Mouse (Mus musculus) embryonic facial prominence, embryonic 12.5 days (tissue): ENCODE results near the gene Nkx2-5. TPM values are rescaled to one million over a fixed set of nuclear protein-coding genes. Genes with fewer than 3 reads are reported as not detected.

Experiments used
- ATAC-seq: fragments of 200-750 bp; cut with Nextera tagmentation; 2 replicates; pipeline ENCODE4 v1.8.0; 2017; ENCODE audit not compliant: insufficient number of reproducible peaks, insufficient read depth, low FRiP score, low TSS enrichment
- H3K27ac ChIP-seq: fragments of 300-500 bp; sonication (generic); 2 replicates; pipeline ENCODE4 v1.5.1; 2016; ENCODE audit warnings: mild to moderate bottlenecking
- H3K27me3 ChIP-seq: fragments of 300-500 bp; sonication (generic); 2 replicates; pipeline ENCODE4 v1.6.1; 2016; ENCODE audit warnings: mild to moderate bottlenecking, moderate library complexity
- H3K36me3 ChIP-seq: fragments of 300-500 bp; sonication (generic); 2 replicates; pipeline ENCODE4 v1.6.1; 2016; ENCODE audit warnings: mild to moderate bottlenecking
- H3K4me1 ChIP-seq: fragments of 300-500 bp; sonication (generic); 2 replicates; pipeline ENCODE4 v1.6.1; 2016
- H3K4me2 ChIP-seq: fragments of 300-500 bp; sonication (generic); replicated peaks from 2 replicates; pipeline ENCODE4 v1.6.1; 2016; ENCODE audit warnings: mild to moderate bottlenecking, moderate library complexity
- H3K4me3 ChIP-seq: fragments of 300-500 bp; sonication (generic); 2 replicates; pipeline ENCODE4 v1.5.1; 2016; ENCODE audit warnings: mild to moderate bottlenecking
- H3K9ac ChIP-seq: fragments of 300-500 bp; sonication (generic); 2 replicates; pipeline ENCODE4 v1.6.1; 2016; ENCODE audit warnings: mild to moderate bottlenecking, moderate library complexity
- H3K9me3 ChIP-seq: fragments of 300-500 bp; sonication (generic); 2 replicates; pipeline ENCODE4 v1.6.1; 2016; ENCODE audit warnings: mild to moderate bottlenecking, moderate library complexity
- WGBS: fragments of 180-500 bp; shearing (Covaris S2); methylation state at CpG from one replicate; pipeline ENCODE4 v1.1.7; 2016; 5-methylcytosine and 5-hydroxymethylcytosine counted together
- polyA plus RNA-seq: library from polyadenylated mRNA; unstranded; fragments of >200 nt; fragmentation: Nextera tagmentation; extraction: Ambion mirVana; gene quantifications from 2 replicates; pipeline ENCODE4 v1.2.1, GENCODE M21; 2016

Gene Nkx2-5
- polyA plus RNA-seq, 1 experiment from 2014 or later = 3.1 TPM

DNA sequence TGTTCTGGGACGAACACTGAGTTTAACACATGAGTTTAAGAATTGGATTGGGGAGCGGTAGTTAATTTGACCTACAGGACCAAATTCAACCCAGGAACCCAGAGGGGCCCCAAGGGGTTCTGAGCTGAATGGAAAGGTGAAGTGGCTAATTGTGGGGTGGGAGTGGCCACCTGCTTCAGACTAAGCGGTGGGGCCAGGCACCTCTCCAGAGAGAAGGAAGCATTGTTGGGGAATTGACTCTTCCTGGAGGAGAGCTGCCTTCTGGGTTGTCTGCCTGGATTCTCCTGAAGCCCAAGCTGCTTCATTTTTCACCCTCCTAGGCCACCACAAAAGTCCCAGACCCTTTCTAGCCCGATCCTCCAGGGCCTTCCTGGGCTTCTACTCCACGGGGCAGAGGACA lies 2.8 kb downstream of the Nkx2-5 start:
- no peak overlapping the region for H3K27ac ChIP-seq
- peaks cover 90% of the 10 kb centered on the region for H3K27me3 ChIP-seq
- 2% methylated on average over 5 of the region's 5 CpGs for WGBS
- H3K4me1 ChIP-seq = peaks cover 4% of the 10 kb centered on the region; the same call in 1 of the 2 replicates
- ATAC-seq = no peak
- no peak overlapping the region for H3K9ac ChIP-seq
- H3K9me3 ChIP-seq = no peaks in the 10 kb centered on the region
- no peak overlapping the region for H3K4me2 ChIP-seq
- H3K36me3 ChIP-seq = no peaks in the 10 kb centered on the region
- H3K4me3 ChIP-seq = no peak overlapping the region

GRCm38 (mm10) chr17:26840922-26841731 lies 3.7 kb downstream of the Nkx2-5 start:
- WGBS = under 1% methylated on average over 48 of the region's 48 CpGs
- no peak for ATAC-seq

DNA sequence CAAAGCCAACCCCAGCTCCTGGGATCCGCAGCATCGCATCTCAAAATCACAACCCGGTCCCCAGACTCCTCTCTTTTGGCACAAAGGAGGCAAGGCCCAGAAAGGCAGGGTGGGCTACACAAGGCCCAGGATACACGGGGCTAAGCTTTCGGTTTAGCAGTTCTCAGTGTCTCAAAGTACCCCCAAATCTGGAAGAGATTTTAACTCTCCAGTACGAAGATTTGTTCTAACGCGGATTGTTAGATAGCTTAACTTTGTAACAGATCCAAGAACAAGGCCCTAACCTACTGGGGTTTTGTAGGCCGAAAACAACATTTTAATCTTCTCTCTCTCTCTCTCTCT lies 4.4 kb downstream of the Nkx2-5 start:
- WGBS = 3% methylated on average over 9 of the region's 9 CpGs
- Histone ChIP-seq H3K27me3 (peaks cover 98% of the 10 kb centered on the region), H3K9me3 (no peaks in the 10 kb centered on the region), H3K36me3 (no peaks in the 10 kb centered on the region), H3K4me3 (0 out of 2 replicates have a peak overlapping the region, but pooled peaks have one; percentile 10), H3K9ac (no peak overlapping the region), H3K4me2 (no peak overlapping the region), H3K4me1 (peaks cover 4% of the 10 kb centered on the region; the same call in 1 of the 2 replicates), H3K27ac (no peak overlapping the region)
- no peak for ATAC-seq

More at GRCm38 (mm10) chr17:26840922-26841731, 3.7 kb downstream of the Nkx2-5 start:
- Histone ChIP-seq H3K9me3 (no peaks in the 10 kb centered on the region), H3K27ac (no peak overlapping the region), H3K4me2 (peak overlapping the region; percentile 19), H3K4me3 (peak overlapping the region; percentile 19), H3K9ac (peak overlapping the region; percentile 19; the same call in 1 of the 2 replicates), H3K36me3 (no peaks in the 10 kb centered on the region), H3K4me1 (peaks cover 4% of the 10 kb centered on the region; the same call in 1 of the 2 replicates), H3K27me3 (peaks cover 97% of the 10 kb centered on the region)

GRCm38 (mm10) chr17:26839718-26840438 lies 4.9 kb downstream of the Nkx2-5 start:
- peak overlapping the region; percentile 30 for H3K4me2 ChIP-seq
- no peak for ATAC-seq

GRCm38 (mm10) chr17:26838911-26839717 lies 5.7 kb downstream of the Nkx2-5 start:
- no peak for ATAC-seq
- peaks cover 100% of the 10 kb centered on the region for H3K27me3 ChIP-seq
- no peaks in the 10 kb centered on the region for H3K36me3 ChIP-seq
- H3K27ac ChIP-seq = no peak overlapping the region
- peak overlapping the region; percentile 23 for H3K4me3 ChIP-seq
- peak overlapping the region; percentile 30 for H3K4me2 ChIP-seq
- no peak overlapping the region for H3K9ac ChIP-seq
- no peaks in the 10 kb centered on the region for H3K9me3 ChIP-seq
- peaks cover 4% of the 10 kb centered on the region; the same call in 1 of the 2 replicates for H3K4me1 ChIP-seq
- WGBS = under 1% methylated on average over 80 of the region's 87 CpGs

More at GRCm38 (mm10) chr17:26839718-26840438, 4.9 kb downstream of the Nkx2-5 start:
- Histone ChIP-seq H3K9ac (no peak overlapping the region), H3K36me3 (no peaks in the 10 kb centered on the region), H3K27me3 (peaks cover 99% of the 10 kb centered on the region), H3K27ac (no peak overlapping the region), H3K4me3 (peak overlapping the region; percentile 23), H3K9me3 (no peaks in the 10 kb centered on the region), H3K4me1 (peaks cover 4% of the 10 kb centered on the region; the same call in 1 of the 2 replicates)
- 1% methylated on average over 26 of the region's 26 CpGs for WGBS

GRCm38 (mm10) chr17:26838191-26838910 lies 6.5 kb downstream of the Nkx2-5 start:
- no peaks in the 10 kb centered on the region for H3K9me3 ChIP-seq
- no peak overlapping the region for H3K4me2 ChIP-seq
- WGBS = 2% methylated on average over 36 of the region's 37 CpGs
- H3K4me3 ChIP-seq = peak overlapping the region; percentile 23; the same call in 1 of the 2 replicates
- no peak overlapping the region for H3K27ac ChIP-seq
- H3K4me1 ChIP-seq = peaks cover 4% of the 10 kb centered on the region; the same call in 1 of the 2 replicates
- no peaks in the 10 kb centered on the region for H3K36me3 ChIP-seq
- H3K9ac ChIP-seq = no peak overlapping the region
- ATAC-seq = no peak
- H3K27me3 ChIP-seq = peaks cover 98% of the 10 kb centered on the region

DNA sequence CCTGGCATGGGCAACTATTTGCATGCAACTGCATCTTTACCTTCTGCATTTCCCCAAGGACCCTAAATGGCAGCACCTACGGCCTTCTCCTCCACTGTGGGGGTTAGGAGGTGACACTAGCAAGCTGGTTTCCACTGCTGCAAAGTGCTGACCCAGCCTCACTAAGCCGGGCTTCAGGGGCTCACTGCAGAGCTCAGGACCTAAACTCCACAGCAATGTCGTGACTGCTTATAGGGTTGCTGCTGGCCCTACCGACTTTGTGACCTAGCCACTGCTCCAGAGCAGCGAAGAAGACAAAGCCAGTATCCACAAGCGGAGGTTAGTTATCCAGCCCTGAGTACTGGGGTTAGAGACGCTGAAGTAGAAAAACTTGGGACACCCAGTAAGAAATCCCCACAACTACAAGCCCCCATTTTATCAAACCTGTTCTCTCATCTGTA lies 7.2 kb downstream of the Nkx2-5 start:
- Histone ChIP-seq H3K4me2 (no peak overlapping the region), H3K4me3 (no peak overlapping the region), H3K9me3 (no peaks in the 10 kb centered on the region), H3K27me3 (peaks cover 90% of the 10 kb centered on the region), H3K4me1 (peaks cover 4% of the 10 kb centered on the region; the same call in 1 of the 2 replicates), H3K27ac (no peak overlapping the region), H3K9ac (no peak overlapping the region), H3K36me3 (no peaks in the 10 kb centered on the region)
- 2% methylated on average over 7 of the region's 7 CpGs for WGBS
- ATAC-seq = no peak

- no peak overlapping the region for H3K9ac ChIP-seq
- H3K4me3 ChIP-seq = no peak overlapping the region
- no peaks in the 10 kb centered on the region for H3K36me3 ChIP-seq
- 2% methylated on average over 19 of the region's 19 CpGs for WGBS
- peaks cover 87% of the 10 kb centered on the region for H3K27me3 ChIP-seq
- H3K9me3 ChIP-seq = no peaks in the 10 kb centered on the region
- ATAC-seq = no peak
- H3K4me2 ChIP-seq = no peak overlapping the region
- H3K27ac ChIP-seq = no peak overlapping the region
- peaks cover 4% of the 10 kb centered on the region; the same call in 1 of the 2 replicates for H3K4me1 ChIP-seq
Measured at GRCm38 (mm10) chr17:26836786-26837545, 7.8 kb downstream of the Nkx2-5 start.

GRCm38 (mm10) chr17:26836377-26836776 lies 8.4 kb downstream of the Nkx2-5 start:
- Histone ChIP-seq H3K9me3 (no peaks in the 10 kb centered on the region), H3K4me2 (no peak overlapping the region), H3K9ac (no peak overlapping the region), H3K27me3 (peaks cover 84% of the 10 kb centered on the region), H3K4me1 (peaks cover 4% of the 10 kb centered on the region; the same call in 1 of the 2 replicates), H3K36me3 (no peaks in the 10 kb centered on the region), H3K4me3 (no peak overlapping the region), H3K27ac (no peak overlapping the region)
- 10% methylated on average over 5 of the region's 5 CpGs for whole genome bisulfite sequencing
- ATAC-seq = no peak

DNA sequence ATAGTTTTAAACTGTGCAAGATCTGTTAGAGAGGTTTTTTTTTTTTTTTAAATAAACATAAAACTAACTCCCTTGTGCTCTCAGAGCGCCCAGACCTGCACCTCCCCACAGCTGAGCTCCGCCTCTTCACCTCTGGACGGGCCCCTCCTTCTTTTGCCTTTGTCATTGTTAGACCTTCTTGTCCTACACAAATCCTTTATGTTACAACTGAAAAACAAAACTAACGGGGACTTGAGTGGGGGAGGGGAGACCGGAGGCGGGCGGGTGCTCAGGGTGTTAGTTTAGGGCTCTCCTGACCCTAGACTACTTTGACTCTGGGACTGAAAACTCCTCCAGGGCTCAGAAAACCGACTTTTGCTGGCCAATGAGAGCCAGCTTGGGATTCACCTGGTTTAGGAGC lies 8.9 kb downstream of the Nkx2-5 start:
- Histone ChIP-seq H3K36me3 (no peaks in the 10 kb centered on the region), H3K4me2 (no peak overlapping the region), H3K27ac (no peak overlapping the region), H3K27me3 (peaks cover 80% of the 10 kb centered on the region), H3K9ac (no peak overlapping the region), H3K9me3 (no peaks in the 10 kb centered on the region), H3K4me3 (no peak overlapping the region), H3K4me1 (peaks cover 4% of the 10 kb centered on the region; the same call in 1 of the 2 replicates)
- WGBS = 5% methylated on average over 8 of the region's 8 CpGs
- no peak for ATAC-seq
